Mouse (Mus musculus): ENCODE results near the gene Rer1. TPM values are rescaled to one million over a fixed set of nuclear protein-coding genes. Genes with fewer than 3 reads are reported as not detected.

Rer1 gene
- total and polyA plus RNA-seq, 3 experiments, result 49.1 to 115 (median 114) TPM

GRCm38 (mm10) chr4:155024170-155025010 lies 61.8 kb downstream of the Rer1 start:
- DNase-seq, result no peak

Other genes starting within 250 kb of the Rer1 start
- under 1 TPM in 1 of 2 experiments, not detected in 1; 0.21 TPM for gene Ttc34, start 248.9 kb downstream of the Rer1 start, total RNA-seq (2021)
- gene Ttc34, start 248.9 kb downstream of the Rer1 start, polyA plus RNA-seq (2012; rRNA removed), result 0.29 and 0.48 TPM in 2 replicates
- 1 to 10 TPM in 1 of 2 experiments, under 1 TPM in 1; 0.66 to 4.9 TPM for gene Mmel1, start 216.8 kb downstream of the Rer1 start, total RNA-seq (2021)
- 2.4 and 6.3 TPM in 2 replicates for gene Mmel1, start 216.8 kb downstream of the Rer1 start, polyA plus RNA-seq (2012; rRNA removed)
- 10 to 100 TPM; 41.1 to 56.2 TPM for gene Fam213b, start 187.2 kb downstream of the Rer1 start, total RNA-seq (2021)
- gene Fam213b, start 187.2 kb downstream of the Rer1 start, polyA plus RNA-seq (2012; rRNA removed), result 61.1 and 87.9 TPM in 2 replicates
- 1 to 10 TPM; 6.1 to 8.4 TPM for gene Tnfrsf14, start 157.8 kb downstream of the Rer1 start, total RNA-seq (2021)
- 14.9 and 27.2 TPM in 2 replicates for gene Tnfrsf14, start 157.8 kb downstream of the Rer1 start, polyA plus RNA-seq (2012; rRNA removed)
- gene Hes5, start 125.5 kb downstream of the Rer1 start, total RNA-seq (2021), result not detected
- gene Hes5, start 125.5 kb downstream of the Rer1 start, polyA plus RNA-seq (2012; rRNA removed), result 0.27 TPM in 1 of 2 replicates, not detected in the other
- 10 to 100 TPM; 24.5 to 28.0 TPM for gene Pank4, start 122.3 kb downstream of the Rer1 start, total RNA-seq (2021)
- gene Pank4, start 122.3 kb downstream of the Rer1 start, polyA plus RNA-seq (2012; rRNA removed), result 34.8 and 35.3 TPM in 2 replicates
- gene Plch2, start 29.6 kb downstream of the Rer1 start, total RNA-seq (2021), result under 1 TPM; 0.40 to 0.83 TPM
- gene Plch2, start 29.6 kb downstream of the Rer1 start, polyA plus RNA-seq (2012; rRNA removed), result 4.4 and 4.8 TPM in 2 replicates
- 10 to 100 TPM; 17.9 to 23.9 TPM for gene Pex10, start 19.4 kb downstream of the Rer1 start, total RNA-seq (2021)
- 37.4 and 46.2 TPM in 2 replicates for gene Pex10, start 19.4 kb downstream of the Rer1 start, polyA plus RNA-seq (2012; rRNA removed)
- 1 to 10 TPM; 5.5 to 5.9 TPM for gene Morn1, start 195 bp upstream of the Rer1 start, total RNA-seq (2021)
- gene Morn1, start 195 bp upstream of the Rer1 start, polyA plus RNA-seq (2012; rRNA removed), result 14.2 and 18.8 TPM in 2 replicates
- gene Ski, start 136.2 kb upstream of the Rer1 start, total RNA-seq (2021), result 10 to 100 TPM; 59.7 to 63.8 TPM
- gene Ski, start 136.2 kb upstream of the Rer1 start, polyA plus RNA-seq (2012; rRNA removed), result 83.1 and 103 TPM in 2 replicates
- 10 to 100 TPM; 40.3 to 57.3 TPM for gene Faap20, start 163.4 kb upstream of the Rer1 start, total RNA-seq (2021)
- 106 and 127 TPM in 2 replicates for gene Faap20, start 163.4 kb upstream of the Rer1 start, polyA plus RNA-seq (2012; rRNA removed)

Measured in adrenal gland, adult 2 months (tissue).